Mouse (Mus musculus) left cerebral cortex, adult 2 months (tissue): ENCODE results near the gene Ttc32. TPM values are rescaled to one million over a fixed set of nuclear protein-coding genes. Genes with fewer than 3 reads are reported as not detected.

Experiments
- DNase-seq, 2 experiments: peaks; one replicate each; pipeline ENCODE4 v3.0.0; 2021 to 2022; ENCODE audit warnings: low spot score in 2 of 2, mixed read lengths in 1 of 2; ENCODE audit errors: extremely low spot score in 1 of 2
- H3K27ac ChIP-seq: fragments of 200-600 bp; 2 replicates; pipeline ENCODE4 v1.8.1; 2022
- H3K4me3 ChIP-seq: fragments of 200-600 bp; 2 replicates; pipeline ENCODE4 v1.8.1; 2022
- CTCF ChIP-seq: fragments of 200-600 bp; IDR thresholded peaks from 2 replicates; pipeline ENCODE4 v1.8.1; 2022; ENCODE audit warnings: antibody characterized with exemption, mild to moderate bottlenecking, moderate library complexity
- intact Hi-C: fragments of 180-260 bp; cut with DNase I; formaldehyde crosslinking; loops from one replicate; pipeline ENCODE4 v1.15.1; 2025
- total RNA-seq, 2 experiments: library from RNA; stranded (reverse); gene quantifications; 2 replicates each; pipeline ENCODE4 v1.2.3; 2021

Ttc32 gene
- total RNA-seq, 2 experiments from 2014 or later = 4.6 to 4.7 TPM

DNA sequence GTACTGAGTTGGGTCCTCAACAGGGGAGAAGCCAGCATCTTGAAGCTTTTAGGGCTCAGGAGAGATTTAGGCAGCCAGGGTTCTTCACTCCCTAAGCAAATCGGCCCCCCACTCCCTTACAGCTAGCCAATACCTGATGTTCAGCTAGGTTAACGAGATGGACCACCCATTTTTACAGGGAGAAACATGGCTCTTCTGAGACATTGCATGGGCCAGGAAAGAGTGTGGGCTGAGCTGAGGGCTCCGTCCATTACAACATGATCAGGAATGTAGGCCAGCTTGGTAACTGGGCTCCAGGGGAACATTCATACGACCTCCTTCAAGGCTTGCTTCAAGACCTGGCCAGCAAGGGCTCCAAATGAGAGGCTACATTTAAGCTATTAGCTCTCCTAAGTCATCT is 16.9 kb downstream of the Ttc32 start:
- no peak for DNase-seq
- intact Hi-C loops = no loop called here
- Histone ChIP-seq H3K4me3 (no peak overlapping the region), H3K27ac (no peak overlapping the region)
- no peak for TF ChIP-seq CTCF

DNA sequence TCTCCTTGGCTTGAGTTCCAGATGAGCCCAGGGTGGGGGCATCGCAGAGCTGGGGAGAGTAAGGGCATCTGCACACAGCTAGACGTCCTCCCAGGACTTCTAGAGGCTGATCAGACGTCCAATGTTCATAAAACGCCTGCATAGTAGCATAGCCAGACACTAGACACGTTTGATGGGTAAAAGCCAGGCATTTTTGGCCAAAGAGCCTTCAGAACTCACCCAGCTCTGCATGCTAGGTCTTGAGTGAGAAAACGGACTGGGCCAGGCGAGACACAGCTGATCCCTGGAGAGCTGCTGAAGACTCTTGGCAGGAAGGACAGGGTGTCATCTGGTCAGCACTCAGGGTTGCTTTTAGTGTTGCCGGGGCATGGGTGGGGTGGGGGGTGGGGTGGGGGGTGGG is 18.3 kb downstream of the Ttc32 start:
- no peak for TF ChIP-seq CTCF
- intact Hi-C loops = no loop called here
- Histone ChIP-seq H3K27ac (no peak overlapping the region), H3K4me3 (no peak overlapping the region)
- DNase-seq = no peak

DNA sequence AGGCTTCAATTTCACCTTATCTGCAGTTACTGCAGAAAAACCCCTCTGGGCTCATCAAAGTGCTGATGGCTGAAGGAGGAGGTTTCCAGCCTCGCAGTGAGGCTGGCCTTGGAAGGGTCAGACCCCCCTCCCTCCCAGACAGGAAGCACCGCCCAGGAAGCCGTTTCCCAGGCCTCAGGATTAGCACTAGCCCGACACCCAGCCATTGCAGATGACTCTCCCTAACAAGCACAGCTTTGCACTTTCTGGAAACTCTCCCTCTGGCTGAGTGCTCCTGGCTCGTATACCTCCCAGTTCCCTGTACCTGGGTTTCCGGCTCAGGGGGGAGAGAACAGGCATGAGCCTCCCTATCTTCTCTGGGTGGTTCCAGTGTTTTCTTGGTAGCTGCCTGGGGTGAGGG is 21.0 kb downstream of the Ttc32 start:
- intact Hi-C loops = loop anchor here (5.0 kb wide), 1 partner anchor 521 kb away; the partner anchor contains the start of gene Osr1
- Histone ChIP-seq H3K27ac (no peak overlapping the region), H3K4me3 (no peak overlapping the region)
- no peak for TF ChIP-seq CTCF
- DNase-seq = no peak

DNA sequence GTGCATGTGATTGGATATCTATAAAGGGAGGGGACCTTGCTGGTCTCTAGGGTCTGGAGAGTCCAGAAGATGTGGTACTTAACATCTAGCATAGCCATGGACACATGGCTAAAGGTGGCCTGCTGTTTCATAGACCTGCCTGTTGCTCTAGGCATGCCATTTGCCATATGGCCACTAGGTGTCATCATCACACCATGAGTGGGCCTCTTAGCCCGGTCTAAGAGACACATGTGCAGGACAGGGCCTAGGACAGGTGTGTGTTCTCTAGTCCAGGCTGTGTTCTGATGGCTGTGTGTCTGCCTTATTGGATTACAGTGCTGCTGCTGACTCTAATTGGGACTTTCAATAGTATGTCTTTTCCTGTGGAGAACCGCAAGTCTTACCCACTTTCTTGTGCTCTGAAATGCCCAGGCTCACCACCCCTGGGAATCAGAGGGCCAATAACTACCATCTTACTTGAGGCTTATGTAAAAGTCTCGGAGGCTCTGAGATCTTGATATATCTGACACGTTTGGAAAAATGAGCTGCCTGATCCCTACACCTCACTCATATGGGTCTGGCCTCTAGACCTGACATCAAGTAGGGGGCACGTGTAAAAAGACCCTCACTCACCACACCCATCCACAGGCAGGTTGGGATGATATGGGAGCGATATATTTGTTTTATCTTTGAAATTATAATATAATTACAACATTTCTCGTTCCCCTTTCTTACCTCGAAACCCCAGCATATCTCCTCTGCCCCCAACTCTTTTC is 22.5 kb downstream of the Ttc32 start:
- TF ChIP-seq CTCF = peak; percentile 98
- DNase-seq = peak; percentile 78 to 84
- Histone ChIP-seq H3K27ac (no peak overlapping the region), H3K4me3 (no peak overlapping the region)
- intact Hi-C loops = loop anchor here (1.0 to 5.0 kb wide), 5 partner anchors 520 to 1537 kb away; partner anchors contain the start of gene Osr1

DNA sequence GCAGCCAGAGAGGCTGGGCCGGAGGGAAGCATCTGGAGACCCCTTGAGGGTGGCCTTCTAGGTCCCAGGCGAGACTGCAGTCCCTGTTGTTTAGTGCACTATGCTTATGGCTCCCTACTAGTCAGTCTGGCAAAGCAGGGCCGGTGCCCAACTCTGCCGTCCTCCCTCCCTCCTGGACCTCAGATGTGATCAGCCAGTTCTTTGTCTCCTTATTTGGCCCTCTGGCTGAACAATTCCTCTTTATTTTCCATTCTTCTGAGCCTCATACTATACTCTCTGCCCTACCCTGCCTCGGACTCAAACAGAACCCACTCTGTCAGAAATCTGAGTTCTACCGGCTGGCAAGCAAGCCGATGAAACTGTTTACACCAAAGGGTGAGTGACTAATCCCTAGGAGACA is 23.5 kb downstream of the Ttc32 start:
- DNase-seq = no peak
- H3K4me3 ChIP-seq = no peak overlapping the region
- no peak for TF ChIP-seq CTCF
- H3K27ac ChIP-seq = no peak overlapping the region
- intact Hi-C loops = loop anchor here (2.0 to 5.0 kb wide), 2 partner anchors 519 to 1483 kb away; partner anchors contain the start of gene Osr1

DNA sequence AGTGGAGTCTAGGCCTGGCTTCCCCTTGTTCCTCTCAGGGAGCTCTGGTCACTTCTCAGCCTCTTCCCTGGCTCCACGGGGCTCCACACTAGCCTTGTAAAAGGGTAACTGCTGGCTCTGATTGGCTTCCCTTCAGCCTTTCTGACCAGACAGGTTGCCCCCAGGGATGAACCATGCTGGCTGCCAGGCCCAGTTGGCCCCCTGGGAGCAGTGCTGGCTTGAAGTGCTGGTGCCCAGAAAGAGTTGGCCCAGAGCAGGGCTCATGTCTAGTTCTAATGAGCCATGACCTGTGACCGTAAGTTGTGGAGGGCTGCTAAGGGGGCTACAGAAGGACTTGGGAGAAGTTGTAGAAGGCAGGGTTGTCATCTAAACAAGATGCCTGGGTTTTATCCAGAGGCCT is 24.2 kb downstream of the Ttc32 start:
- intact Hi-C loops = loop anchor here (5.0 kb wide), 1 partner anchor 518 kb away; the partner anchor contains the start of gene Osr1
- TF ChIP-seq CTCF = no peak
- DNase-seq = no peak
- Histone ChIP-seq H3K27ac (no peak overlapping the region), H3K4me3 (no peak overlapping the region)

DNA sequence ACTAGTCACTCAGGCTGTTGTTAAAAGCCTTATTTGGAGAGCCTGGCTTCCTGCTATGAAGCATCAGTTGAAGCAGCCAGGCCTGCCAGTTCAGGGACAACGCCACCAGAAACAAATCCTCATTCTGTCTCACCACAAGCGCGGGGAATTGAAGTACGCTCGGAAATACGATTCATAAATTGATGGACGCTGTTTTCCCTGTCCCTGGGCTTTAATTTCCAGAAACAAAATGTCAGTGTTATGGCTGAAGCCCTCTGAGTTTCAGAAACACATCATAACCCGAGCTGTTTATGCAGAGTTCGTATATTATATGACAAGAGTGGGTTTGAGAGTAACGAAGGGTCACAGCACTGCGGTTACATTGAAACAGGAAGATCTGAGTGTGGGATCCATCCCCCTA is 25.5 kb downstream of the Ttc32 start:
- no peak for DNase-seq
- intact Hi-C loops = no loop called here
- TF ChIP-seq CTCF = no peak
- Histone ChIP-seq H3K27ac (no peak overlapping the region), H3K4me3 (no peak overlapping the region)

DNA sequence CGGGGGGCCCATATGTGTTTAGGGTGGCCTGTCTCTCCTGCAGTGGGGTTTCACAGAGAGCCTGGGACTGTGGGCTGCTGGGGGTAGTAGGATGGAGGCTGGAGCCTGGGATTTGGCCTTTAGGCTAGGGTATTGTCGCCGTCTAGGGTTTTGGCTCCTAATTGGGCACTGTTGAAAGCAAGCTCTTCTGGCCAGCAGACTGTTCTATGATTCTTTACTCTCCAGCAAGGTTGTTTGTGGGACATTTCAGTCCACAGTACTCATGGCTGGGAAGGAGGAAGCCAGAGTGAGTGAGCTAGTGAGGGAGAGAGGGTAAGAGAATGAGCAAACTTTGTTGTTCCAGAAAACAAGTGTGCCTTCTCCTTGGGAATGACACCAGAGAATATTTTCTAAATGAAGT is 29.7 kb downstream of the Ttc32 start:
- no peak for TF ChIP-seq CTCF
- no peak for DNase-seq
- Histone ChIP-seq H3K27ac (no peak overlapping the region), H3K4me3 (no peak overlapping the region)
- intact Hi-C loops = no loop called here

DNA sequence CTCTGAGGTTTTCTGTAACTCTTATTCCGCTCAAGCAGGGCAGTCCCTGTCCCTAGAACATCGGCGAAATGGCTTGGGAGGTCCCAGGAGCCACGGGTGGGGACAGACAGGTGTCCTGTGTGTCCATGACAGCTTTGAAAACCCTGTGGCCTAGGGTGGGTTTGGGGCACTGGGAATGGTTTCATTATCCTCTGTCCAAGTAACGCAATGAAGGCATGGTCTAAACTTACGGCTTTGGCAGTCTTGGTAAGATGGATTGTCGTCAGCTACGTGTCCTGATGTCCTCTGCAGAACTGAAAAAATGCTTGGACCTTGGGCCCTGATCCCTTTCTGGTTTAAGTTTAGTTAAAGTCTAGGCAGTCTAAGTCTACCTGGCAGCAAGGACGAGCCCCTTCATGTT is 30.2 kb downstream of the Ttc32 start:
- intact Hi-C loops = no loop called here
- no peak for DNase-seq
- H3K27ac ChIP-seq = no peak overlapping the region
- TF ChIP-seq CTCF = no peak
- H3K4me3 ChIP-seq = no peak overlapping the region

DNA sequence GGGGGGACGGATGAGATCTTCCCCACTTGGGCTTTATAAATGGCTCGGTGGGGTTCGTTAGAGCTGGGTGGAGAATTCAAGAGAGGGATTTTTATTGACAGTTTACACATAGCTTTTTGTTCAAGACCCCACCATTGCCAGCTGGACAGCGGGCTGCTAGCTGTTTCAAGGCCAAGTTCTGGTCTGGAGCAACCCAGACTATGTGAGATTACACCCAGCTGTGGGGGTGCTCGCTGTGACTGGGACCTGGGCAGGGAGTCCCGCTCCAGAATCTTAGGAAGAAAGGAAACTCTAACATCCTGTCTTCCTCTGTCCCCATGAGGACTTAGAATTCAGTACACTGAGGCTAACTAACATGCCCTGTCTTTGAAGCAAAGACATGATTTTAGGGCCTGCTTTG is 33.8 kb downstream of the Ttc32 start:
- no peak for TF ChIP-seq CTCF
- Histone ChIP-seq H3K4me3 (no peak overlapping the region), H3K27ac (no peak overlapping the region)
- no peak for DNase-seq
- intact Hi-C loops = no loop called here

DNA sequence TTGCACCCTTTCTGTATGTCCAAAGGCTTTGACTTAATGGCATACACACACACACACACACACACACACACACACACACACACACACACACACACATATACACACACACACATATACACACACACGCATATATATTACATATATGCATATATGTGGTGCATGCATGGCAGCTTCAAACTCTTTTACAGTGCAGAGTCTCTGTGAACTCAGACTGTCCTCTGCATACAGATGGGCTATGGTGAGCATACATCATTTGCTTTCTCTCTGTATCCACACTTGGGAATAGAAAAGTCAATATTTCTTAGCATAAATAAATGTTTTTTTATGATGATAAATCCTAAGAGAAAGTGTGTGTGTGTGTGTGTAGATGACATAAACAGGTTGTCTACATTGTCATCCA is 41.3 kb downstream of the Ttc32 start:
- Histone ChIP-seq H3K4me3 (no peak overlapping the region), H3K27ac (no peak overlapping the region)
- no peak for DNase-seq
- intact Hi-C loops = no loop called here
- TF ChIP-seq CTCF = no peak

DNA sequence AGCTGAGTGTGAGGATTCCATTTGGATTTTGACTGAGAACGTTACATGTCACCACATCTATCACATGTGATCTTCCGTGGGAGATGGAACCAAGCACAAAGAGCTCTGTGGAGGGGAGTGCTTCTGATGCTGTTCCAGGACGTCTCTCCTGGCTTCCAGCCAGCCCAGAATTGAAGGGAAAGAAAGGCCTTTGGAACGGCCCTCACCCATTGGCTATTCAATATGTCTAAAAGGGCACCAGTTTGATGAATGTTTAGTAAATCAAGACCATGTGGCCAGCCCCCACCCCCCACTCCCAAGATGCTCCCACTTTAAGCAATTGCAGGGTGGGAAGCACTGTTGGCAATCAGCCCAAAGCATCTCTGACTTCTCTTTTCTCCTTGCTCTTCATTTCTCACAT is 41.7 kb downstream of the Ttc32 start:
- DNase-seq = no peak
- Histone ChIP-seq H3K4me3 (no peak overlapping the region), H3K27ac (no peak overlapping the region)
- no peak for TF ChIP-seq CTCF
- intact Hi-C loops = no loop called here

DNA sequence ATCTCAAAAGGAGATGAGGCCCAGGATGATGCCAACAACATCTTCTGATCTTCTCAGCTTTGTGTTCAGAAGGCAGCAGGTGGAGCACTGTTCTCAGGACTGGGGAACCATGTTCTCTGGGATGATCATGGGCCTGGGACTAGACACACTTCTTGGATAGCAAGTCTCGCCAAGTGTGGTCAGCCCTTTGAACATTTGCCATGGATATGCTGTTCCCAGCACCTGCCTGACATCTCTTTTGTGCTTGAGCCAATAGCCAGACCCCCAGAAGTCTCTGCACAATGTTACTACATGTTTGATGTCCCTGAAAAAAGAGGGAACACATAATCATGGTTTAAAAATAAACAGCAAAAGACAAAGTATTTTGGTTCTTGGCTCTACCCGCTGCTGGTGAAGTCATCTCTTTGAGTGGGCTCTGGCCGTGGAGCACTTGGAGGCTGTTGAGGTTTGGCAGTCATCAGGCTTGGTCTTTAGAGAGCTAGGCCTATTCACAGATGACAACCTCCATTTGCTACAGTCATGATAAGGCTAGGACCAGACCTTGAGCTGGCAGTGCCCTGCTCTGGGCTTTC is 47.8 kb downstream of the Ttc32 start:
- Histone ChIP-seq H3K27ac (no peak overlapping the region), H3K4me3 (no peak overlapping the region)
- no peak for DNase-seq
- intact Hi-C loops = no loop called here
- TF ChIP-seq CTCF = no peak
